Mouse (Mus musculus) spleen, adult 2 months (tissue): ENCODE data around the gene Pnpla6.

Experiments
- CTCF ChIP-seq: fragments of 200-500 bp; IDR thresholded peaks from 2 replicates; pipeline ENCODE4 v1.5.1; 2011; ENCODE audit warnings: mild to moderate bottlenecking, inconsistent platforms; ENCODE audit not compliant: insufficient read depth, insufficient read length, insufficient replicate concordance; ENCODE audit errors: extremely low read depth
- POLR2A ChIP-seq: fragments of 200-500 bp; IDR thresholded peaks from 2 replicates; pipeline ENCODE4 v1.6.1; 2011; ENCODE audit warnings: low read depth, low read length, inconsistent platforms

- TF ChIP-seq POLR2A (no peak), CTCF (no peak)
These were observed 64.5 kb downstream of the Pnpla6 start for GRCm38 (mm10) chr8:3579390-3580364.
